Mouse (Mus musculus) T-helper 2 cell (primary cell): ENCODE measurements around the gene Nkapd1.
"Not testable (repeated sequence)": the region's sequence is repeated elsewhere in the genome, so short reads cannot be mapped to it uniquely, and the experiment has no call there.

ENCODE experiments used
- in situ Hi-C: fragments of 300-600 bp; cut with MboI, MseI; formaldehyde crosslinking; loops from one replicate; pipeline ENCODE4 v1.15.1; 2025; ENCODE audit warnings: high pct_unique_total_duplicates

Nkapd1 gene

GRCm38 (mm10) chr9:50616766-50617603, at the start of gene Nkapd1, which contains the start of gene Pih1d2:
Nkapd1 (minus strand) TSS chr9:50617464.
Pih1d2 (plus strand) TSS chr9:50617321.
- in situ Hi-C loops: no loop called here

DNA sequence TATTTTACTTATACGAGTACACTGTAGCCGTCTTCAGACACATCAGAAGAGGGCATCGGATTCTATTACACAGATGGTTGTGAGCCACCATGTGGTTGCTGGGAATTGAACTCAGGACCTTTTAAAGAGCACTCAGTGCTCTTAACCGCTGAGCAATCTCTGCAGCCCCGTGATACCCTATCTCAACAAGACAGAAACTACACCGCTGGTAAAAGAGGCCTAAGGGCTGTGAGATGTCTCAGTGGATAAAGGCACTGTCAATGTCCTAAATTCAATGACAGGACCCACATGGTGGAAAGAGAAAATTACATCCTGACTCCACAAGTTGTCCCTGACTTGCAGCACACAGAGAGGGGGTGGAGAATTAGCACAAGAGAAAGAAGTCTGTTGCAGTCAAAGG, 49.2 kb upstream of the Nkapd1 start:
- in situ Hi-C loops: no loop called here

DNA sequence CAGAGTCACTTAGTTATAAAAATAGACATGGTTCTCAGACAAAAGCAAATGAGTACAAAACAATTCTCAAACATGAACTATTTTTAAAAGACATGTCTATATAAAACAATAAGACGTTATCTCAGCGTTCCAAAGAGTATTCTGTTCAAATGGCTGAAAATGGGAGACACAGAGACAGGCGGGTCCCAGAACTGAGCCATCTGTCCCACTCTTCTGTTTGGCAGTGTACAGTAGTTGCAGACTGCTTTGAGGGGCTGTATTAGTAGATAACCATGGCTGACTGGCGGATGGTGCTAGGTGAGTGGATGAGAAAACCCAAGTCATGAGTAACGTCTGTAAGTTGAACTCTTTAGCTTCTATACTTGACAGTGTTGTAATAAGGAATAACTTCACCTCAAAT, 47.6 kb upstream of the Nkapd1 start:
- in situ Hi-C loops: no loop called here

- in situ Hi-C loops: no loop called here
These were observed 43.2 kb upstream of the Nkapd1 start for GRCm38 (mm10) chr9:50660431-50660830.

DNA sequence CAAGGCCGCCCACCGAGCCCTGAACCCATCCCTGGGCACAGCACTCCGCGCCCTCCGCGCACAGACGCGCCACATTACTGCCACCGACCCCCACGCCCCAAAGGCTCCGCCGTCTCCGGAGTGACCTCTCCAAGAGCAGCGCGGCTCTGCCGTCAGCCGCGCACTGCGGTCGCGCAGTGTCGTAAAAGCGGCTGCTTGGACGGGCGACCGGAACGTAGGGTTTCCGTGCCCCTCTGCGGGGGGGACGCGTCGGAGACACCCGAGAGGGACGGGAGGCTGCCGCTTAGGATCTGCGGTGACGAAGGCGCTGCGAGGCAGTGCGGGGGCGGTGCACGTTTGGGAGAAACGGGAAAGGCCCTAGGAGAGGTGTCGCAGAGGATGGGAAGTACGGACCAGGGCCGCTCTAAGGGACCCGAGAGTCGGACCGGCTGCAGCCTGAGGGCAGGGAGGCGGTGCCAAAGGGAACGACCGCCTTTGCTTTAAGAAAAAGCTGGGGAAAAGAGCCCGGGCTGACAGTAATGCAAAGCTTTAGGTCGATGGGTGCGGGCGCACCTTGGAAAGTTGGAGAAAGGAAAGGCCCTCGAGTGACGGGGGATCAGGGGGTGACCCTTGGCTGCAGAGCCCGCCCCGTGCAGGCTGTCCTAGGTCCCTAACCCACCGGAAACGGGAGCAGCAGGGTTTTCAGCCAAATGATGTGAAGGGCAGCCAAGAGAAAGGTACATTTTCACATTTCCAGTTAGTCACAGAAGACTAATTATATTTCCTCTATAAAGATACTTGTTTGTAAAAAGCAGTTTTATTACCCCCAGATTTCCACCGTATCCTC, 42.3 kb upstream of the Nkapd1 start, which contains the start of gene Dlat:
Gene Dlat (minus strand): TSS at position 389 of the 826 bp plus-strand sequence.
- in situ Hi-C loops: no loop called here

DNA sequence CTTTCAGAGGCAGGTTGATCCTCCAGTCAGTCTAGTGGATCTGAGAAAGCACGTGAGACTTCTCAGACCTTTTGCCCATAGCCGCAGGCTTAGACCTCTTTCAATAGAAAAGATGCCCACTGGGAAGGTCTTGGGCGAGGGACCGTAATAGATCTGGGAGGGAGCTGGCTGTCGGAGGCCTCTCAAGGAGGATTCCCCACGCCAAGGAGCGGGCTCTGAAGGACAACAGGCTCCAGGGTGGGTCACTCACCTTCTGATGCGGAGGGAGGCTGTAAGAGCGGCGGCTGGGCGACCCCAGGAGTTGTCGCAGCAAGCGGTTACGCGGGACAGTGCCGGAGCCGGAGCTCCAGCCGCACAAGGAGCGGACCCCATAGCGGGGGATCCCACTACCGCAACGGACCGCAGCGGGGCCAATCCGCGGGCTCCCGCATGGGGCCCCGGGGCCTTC, 41.7 kb upstream of the Nkapd1 start:
- in situ Hi-C loops: no loop called here

DNA sequence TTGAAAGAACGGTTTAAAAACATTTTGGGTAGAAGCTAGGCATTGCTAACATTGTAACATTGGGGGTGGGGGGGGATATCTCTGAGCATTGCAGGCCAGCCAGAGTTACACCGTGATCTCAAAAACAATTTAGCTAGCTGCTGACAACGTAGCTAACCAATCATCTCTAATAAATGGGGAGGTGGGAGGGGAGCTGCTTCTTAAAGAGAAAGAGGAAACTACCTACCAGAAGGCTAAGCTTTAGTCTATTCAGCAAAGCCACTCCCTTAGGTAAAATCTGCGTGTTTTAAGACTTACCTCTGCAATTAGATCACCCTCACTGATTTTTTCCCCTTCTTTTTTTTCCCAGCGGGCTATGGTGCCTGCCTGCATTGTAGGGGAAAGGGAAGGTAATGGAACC, 41.1 kb upstream of the Nkapd1 start:
- in situ Hi-C loops: no loop called here

- in situ Hi-C loops: no loop called here
These were observed 33.2 kb upstream of the Nkapd1 start for GRCm38 (mm10) chr9:50650503-50650902.

DNA sequence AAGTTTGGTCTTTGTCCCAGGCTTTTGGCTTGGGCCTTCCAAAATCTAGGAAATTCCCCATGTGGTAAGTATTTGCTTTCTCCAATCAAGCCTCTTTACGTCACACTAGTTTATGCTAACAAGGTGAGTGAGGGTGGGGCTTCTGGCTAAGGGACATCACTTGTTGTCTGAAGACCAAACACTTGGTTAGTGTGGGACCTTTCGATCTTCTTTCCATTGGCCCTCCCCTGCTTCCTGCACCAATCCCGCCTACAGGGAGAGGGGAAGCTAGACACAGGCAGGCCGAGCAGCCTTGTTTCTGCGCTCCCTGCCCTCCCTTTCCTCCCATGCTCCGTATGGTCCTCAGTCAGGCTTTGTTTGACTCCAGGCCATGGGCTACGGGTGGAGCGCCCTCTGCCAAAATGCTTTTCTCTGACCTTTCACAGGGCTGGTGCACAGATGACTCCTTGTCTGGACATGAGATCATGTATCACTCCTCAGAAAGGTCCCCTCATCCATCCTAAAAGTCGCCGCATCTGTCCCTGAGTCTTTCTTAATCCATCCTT, 29.6 kb upstream of the Nkapd1 start:
- in situ Hi-C loops: no loop called here

- in situ Hi-C loops: no loop called here
These were observed 17.0 kb upstream of the Nkapd1 start for GRCm38 (mm10) chr9:50634270-50634669.

DNA sequence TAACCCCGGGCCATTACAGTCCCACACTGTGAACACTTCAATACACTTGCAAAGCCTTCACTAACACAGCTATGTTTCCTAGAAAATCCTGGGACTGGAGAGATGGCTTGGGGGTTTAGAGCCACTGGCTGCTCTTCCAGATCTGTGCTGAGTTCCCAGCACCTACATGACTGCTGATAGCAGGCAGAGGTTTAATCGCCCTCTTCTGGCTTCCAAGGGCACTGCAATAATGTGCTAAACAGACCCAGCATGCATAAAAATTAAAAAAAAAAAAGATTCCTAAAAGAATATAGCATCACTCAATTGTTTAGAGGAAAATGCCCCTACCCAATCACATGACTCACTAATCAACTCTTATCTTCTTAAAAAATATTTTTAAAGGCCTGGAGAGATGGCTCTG, 15.8 kb upstream of the Nkapd1 start:
- in situ Hi-C loops: no loop called here

GRCm38 (mm10) chr9:50632016-50632688, 14.9 kb upstream of the Nkapd1 start:
- in situ Hi-C loops: no loop called here

DNA sequence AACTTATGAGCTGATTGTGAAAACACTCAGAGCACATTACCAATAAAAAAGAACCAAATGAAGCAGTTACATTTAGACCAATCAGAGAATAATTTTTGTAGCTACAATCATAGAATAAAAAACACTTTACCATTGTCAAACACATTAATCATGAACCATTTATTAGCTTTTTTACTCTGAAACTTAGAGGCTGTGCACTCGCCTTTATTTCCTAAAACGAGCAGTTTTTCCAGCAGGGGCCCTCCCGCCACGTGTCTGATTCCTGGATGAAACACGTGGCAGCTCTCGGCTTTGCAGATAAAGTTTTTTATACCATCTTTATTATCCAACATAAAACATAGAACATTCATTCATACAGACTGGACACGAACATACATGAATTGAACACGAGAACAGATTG, 13.6 kb upstream of the Nkapd1 start:
- in situ Hi-C loops: not testable (repeated sequence)

- in situ Hi-C loops: no loop called here
These were observed 598 bp upstream of the Nkapd1 start for GRCm38 (mm10) chr9:50617794-50618330.

- in situ Hi-C loops: no loop called here
These were observed 1.1 kb downstream of the Nkapd1 start for GRCm38 (mm10) chr9:50616161-50616560.

DNA sequence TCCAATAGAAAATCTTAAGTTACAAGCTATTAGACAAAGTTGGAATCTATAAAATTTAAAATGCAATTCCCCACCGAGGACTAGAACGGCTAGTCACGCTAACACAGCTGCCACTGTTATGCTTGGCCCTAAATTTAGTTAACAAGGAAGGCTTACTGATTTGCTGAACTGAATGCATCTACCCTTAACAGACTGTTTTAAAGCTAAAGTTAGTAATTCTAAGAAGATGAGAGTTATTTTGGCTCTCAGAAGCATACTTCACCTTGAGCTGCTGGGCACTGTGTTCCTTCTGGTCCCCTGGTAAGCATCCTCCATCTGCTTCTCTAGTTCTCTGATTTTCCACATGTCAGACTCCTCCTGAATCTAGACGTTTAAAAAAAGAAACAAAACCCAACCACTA, 5.1 kb downstream of the Nkapd1 start:
- in situ Hi-C loops: no loop called here

GRCm38 (mm10) chr9:50604338-50604737, 12.9 kb downstream of the Nkapd1 start:
- in situ Hi-C loops: loop anchor here (10.0 kb wide), 1 partner anchor 80 kb away; the partner anchor contains the start of gene Pts

DNA sequence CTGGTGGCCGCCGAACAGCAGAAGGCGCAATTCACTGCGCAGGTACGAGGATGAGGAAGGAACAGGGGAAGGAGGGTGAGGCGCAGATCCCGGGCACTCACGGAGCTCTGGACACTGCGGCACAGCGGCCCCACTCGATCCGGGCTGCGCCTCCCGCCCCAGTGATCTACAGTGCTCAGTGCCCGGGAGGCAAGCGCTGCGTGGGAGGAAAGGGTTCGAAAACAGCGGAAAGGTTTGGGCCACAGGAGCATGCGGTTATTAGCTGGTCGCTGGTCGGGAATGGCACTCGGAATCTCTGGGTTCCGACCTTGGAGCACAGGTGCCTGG, 13.3 kb downstream of the Nkapd1 start:
- in situ Hi-C loops: loop anchor here (10.0 kb wide), 1 partner anchor 79 kb away; the partner anchor contains the start of gene Pts

DNA sequence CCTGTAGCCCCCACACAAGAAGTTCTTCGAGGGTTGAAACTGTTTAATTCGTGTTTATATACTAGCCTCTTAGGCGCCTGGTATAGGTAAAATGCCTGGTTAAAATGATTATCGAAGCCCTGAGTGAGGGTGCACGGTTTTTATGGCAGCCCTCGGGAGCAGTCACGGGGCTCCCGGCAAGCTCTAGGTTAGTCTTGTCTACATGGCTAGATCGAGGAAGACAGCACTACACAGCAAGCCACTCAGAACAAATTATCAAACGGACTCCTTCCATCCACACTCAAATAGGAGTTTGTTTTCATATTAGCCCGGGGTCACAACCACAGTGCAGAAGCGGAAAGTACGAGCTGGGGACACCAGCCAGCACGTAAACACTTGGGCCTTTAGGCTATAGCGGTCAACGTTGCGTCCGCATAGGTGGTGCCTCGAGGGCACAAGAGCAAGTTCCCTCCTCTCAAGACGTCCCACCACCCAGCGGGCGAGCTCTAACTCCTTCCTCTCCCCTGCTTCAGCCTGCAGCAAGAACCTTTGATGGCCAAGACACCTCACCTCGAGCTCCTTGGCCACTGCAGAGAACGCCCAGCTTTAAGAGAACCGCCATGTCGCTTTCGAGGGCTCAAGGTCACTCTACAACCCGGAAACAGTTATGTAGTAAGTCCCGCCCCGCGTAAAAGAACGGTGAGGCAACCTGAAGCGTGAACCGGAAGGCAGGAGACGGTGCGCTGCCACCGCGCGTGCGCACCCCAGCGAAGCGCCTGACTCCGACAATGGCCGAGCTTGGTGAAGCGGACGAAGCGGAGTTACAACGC, 13.9 kb downstream of the Nkapd1 start, which contains the start of the genes Sdhd and Timm8b:
Gene Sdhd (minus strand): TSS at position 624 of the 809 bp plus-strand sequence.
Gene Timm8b (plus strand): TSS at position 722 of the 809 bp plus-strand sequence.
- in situ Hi-C loops: loop anchor here (10.0 kb wide), 1 partner anchor 79 kb away; the partner anchor contains the start of gene Pts
